Mouse (Mus musculus) A20 (cell line): ENCODE data around the gene Tmem168.
A peak's percentile ranks its signal among the peaks of the same experiment; 100 is the strongest.

Source experiments
- DNase-seq: peaks from one replicate; pipeline ENCODE4 v3.0.0-alpha.2; 2011; ENCODE audit warnings: low read depth, low spot score

The Tmem168 gene

DNA sequence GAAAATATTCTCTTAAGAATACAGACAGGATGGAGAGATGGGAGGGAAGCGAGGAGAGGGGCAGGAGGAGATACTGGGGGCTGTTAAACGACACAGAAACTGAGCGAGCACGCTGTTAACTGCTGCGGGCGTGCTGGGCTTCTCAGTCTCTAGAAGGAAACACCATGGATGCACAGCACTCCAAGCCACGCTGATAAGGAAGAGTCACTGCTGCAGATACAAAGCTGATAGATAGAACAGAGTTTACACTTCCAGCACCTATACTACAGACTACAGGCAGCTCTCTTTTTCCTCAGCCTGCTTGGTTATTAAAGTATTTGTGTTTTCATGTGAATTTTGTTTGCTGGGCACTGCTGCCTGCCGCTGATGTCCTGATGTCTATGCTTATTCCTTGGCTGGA lies 21.7 kb downstream of the Tmem168 start:
- DNase-seq = no peak

DNA sequence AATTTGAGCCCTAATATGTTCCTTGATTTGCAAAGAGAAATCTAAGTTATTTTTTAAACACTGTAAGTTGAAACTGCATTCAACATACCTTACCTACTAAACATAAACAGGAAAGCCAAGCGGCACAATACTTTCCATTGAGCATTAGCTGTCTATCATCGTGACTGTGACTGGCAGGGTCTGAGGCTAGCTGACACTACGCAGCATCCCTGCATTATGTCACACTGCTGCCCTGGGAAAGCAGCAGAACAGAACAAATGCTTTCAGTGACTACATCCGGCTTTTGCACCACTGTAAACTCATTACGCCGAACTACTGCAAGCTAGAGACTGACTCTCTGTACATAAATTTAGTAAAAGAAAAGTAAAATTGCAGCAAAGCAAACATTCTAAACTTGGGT lies 23.1 kb downstream of the Tmem168 start:
- DNase-seq = no peak

DNA sequence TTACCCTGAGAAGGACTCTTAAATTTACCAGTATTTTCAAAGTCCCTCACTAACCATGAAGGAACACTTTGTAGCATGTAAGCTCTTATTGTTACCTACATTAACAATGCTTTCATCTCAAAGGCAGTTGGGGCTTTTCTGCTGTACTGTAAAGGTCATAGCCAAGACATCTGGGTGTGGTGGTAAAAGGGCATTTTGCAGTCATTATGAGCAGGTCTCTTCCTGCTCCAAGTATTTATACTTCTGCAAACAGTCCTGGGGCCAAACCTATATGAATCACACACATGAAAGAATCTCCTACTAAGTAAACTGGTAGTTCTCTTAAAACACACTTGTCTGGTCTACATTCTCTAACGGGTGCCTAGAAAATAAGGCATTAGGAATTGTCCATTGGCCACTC lies 25.8 kb downstream of the Tmem168 start:
- DNase-seq = no peak

DNA sequence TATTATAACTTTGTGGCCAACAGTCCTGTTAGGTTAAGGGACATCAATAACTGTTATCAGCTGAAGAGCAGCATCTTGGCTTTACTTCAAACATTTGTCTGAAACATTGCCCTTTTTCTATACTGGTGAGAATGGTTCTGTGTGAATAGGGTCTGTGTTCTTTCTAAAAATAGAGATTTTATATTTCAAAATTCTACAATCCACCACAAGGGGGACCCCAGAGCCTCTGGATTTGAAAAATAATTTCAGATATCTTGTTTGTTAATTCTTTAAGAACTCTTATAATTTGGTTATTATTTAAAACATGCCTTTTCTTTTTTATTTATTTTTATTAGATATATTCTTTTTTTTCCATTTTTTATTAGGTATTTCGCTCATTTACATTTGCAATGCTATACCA lies 42.2 kb downstream of the Tmem168 start:
- peak; percentile 32 for DNase-seq

DNA sequence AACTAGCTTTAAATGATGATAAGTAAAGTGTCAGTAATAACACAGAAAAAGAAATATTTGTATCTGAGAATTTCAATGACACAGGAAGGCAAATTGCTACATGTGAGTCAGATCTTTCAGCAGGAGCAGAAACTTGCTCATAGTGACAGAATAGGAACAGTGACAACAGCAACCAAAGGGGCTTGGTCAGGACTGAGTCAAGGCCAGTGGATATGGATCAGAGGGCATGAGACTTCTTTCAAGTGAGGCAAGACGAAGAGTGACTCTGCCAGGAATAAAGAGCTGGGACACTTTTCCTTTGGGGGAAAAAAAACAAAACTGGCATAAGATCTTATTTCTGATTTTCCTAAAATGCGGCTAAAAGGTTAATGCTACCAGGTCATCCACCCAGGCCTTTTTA lies 52.6 kb downstream of the Tmem168 start:
- DNase-seq = no peak

DNA sequence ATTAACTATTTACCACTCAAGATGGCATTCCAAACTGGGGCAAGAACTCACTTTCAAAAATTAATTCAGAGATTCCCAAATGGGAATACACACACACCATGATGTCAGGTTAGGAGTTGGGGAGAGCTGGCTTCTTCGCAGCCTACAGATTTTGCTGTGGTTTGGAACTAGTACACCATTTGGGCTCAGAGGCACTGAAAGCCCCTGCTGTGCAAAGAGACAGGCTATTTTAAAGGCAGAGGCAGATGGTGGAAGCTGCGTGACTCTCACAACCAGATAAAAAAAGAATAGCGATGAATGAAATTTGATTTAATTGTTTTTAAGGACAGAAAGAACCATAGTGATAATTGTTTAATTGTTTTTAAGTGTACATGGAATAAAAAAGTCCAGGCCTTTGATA lies 66.1 kb downstream of the Tmem168 start:
- DNase-seq = no peak

DNA sequence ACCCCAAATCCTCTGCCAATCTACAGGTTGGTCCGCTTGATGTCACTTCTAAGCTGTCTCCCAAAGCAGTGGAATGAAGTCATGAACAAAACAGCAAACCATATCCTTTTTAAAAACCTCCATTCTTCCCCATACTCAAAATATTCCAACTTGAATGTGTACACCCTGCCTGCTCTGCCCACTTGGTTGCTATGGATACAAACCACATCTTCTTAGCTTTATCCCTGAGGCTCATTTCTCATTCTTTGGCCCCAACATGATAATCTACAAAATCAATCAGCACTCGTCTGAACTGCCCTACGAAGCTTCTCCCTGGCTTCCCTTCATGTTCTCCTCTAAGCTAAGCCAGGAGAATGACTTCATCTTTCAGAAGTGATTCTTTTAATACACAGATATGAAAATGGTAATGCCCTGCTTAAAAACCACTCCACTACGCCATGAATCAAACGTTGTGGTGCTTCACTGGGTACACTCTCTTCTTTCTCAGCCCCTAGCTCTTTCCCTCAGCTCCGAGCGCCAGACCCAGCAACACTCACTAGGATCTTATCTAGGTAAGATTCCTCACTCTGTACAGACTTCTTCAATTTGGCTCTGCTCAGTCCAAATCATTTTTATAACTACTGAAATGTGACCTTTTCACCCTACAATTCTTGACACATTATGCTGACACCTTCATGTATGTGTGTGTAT lies 70.5 kb downstream of the Tmem168 start:
- no peak for DNase-seq
